Mouse (Mus musculus) liver, adult (tissue): ENCODE data around the gene Pim1.

Experiments
- GATA4 ChIP-seq: IDR thresholded peaks from 2 replicates; pipeline ENCODE4 v1.6.1; 2014; ENCODE audit warnings: mild to moderate bottlenecking, low read length; ENCODE audit not compliant: insufficient replicate concordance

Pim1 gene

GRCm38 (mm10) chr17:29490713-29491581 lies at the start of gene Pim1:
TSS of gene Pim1 (plus strand) at chr17:29490753.
- TF ChIP-seq GATA4 = no peak

GRCm38 (mm10) chr17:29441562-29441961 lies 49.0 kb upstream of the Pim1 start:
- TF ChIP-seq GATA4 = no peak

GRCm38 (mm10) chr17:29442131-29442557 lies 48.4 kb upstream of the Pim1 start:
- peak; percentile 92 for TF ChIP-seq GATA4

- no peak for TF ChIP-seq GATA4
Measured at GRCm38 (mm10) chr17:29443724-29444123, 46.8 kb upstream of the Pim1 start.

GRCm38 (mm10) chr17:29445072-29445471 lies 45.5 kb upstream of the Pim1 start:
- no peak for TF ChIP-seq GATA4

GRCm38 (mm10) chr17:29447323-29447722 lies 43.2 kb upstream of the Pim1 start:
- TF ChIP-seq GATA4 = no peak

GRCm38 (mm10) chr17:29448055-29448454 lies 42.5 kb upstream of the Pim1 start:
- no peak for TF ChIP-seq GATA4

GRCm38 (mm10) chr17:29448561-29448960 lies 42.0 kb upstream of the Pim1 start:
- no peak for TF ChIP-seq GATA4

- TF ChIP-seq GATA4 = peak; percentile 4; the same call in 1 of the 2 replicates
Measured at GRCm38 (mm10) chr17:29450899-29451840, 39.4 kb upstream of the Pim1 start.

- TF ChIP-seq GATA4 = no peak
Measured at GRCm38 (mm10) chr17:29451841-29452210, 38.7 kb upstream of the Pim1 start.

- no peak for TF ChIP-seq GATA4
Measured at GRCm38 (mm10) chr17:29455411-29456120, 35.0 kb upstream of the Pim1 start.

- no peak for TF ChIP-seq GATA4
Measured at GRCm38 (mm10) chr17:29456476-29456875, 34.1 kb upstream of the Pim1 start.

- TF ChIP-seq GATA4 = peak; percentile 66; the same call in 1 of the 2 replicates
Measured at GRCm38 (mm10) chr17:29456926-29457325, 33.6 kb upstream of the Pim1 start.

- no peak for TF ChIP-seq GATA4
Measured at GRCm38 (mm10) chr17:29457795-29458560, 32.6 kb upstream of the Pim1 start.
